ENCODE assay signal across 19 mouse cellular contexts in genomic region chr15:81894002-81894401, GRCm38 (mm10). TPM values are rescaled to one million over a fixed set of nuclear protein-coding genes. Genes with fewer than 3 reads are reported as not detected.
A peak's percentile ranks its signal among the peaks of the same experiment; 100 is the strongest.
DNase-seq lines count a peak whose midpoint lies in the region; ATAC-seq and TF ChIP-seq lines count a peak whose summit lies in the region.
"Had no signal": no experiment of that assay in that cellular context is flagged by ENCODE, and none has a peak within 500 bp of the region (broad histone marks: within the 10 kb centered on the region; RNA-seq: fewer than 3 reads in every experiment).

No protein-coding gene starts in this region.

- peaks cover 58% of the 10 kb centered on the region for H3K36me3 ChIP-seq in kidney, embryonic 16.5 days (ENCODE audit: insufficient read depth, low read length)
- peaks cover 57% of the 10 kb centered on the region for H3K36me3 ChIP-seq in lung, embryonic 15.5 days
- peaks cover 62% of the 10 kb centered on the region for H3K36me3 ChIP-seq in small intestine, adult 2 months (ENCODE audit: control insufficient read depth, insufficient read depth, low read length)
- H3K36me3 ChIP-seq in limb, embryonic 10.5 days = peaks cover 97% of the 10 kb centered on the region
- H3K36me3 ChIP-seq in neural tube, embryonic 15.5 days = peaks cover 86% of the 10 kb centered on the region

- DNase-seq in kidney, adult 9 months = peak; percentile 76
- DNase-seq in kidney, postnatal 14 days = peak; percentile 47
- no peak for DNase-seq in limb, embryonic 10.5 days (ENCODE audit: low spot score)
- DNase-seq: adrenal gland, postnatal 36 days; cerebellum, adult 9-11 months; gastrocnemius, postnatal 10 days; heart, adult 2 months; thymus, adult 2 months had no signal

- H3K9ac ChIP-seq in kidney, embryonic 16.5 days (replicated peaks; ENCODE audit: low read length) = no peak overlapping the region
- H3K9ac ChIP-seq in lung, embryonic 15.5 days = no peak overlapping the region
- no peak overlapping the region for H3K9ac ChIP-seq in neural tube, embryonic 15.5 days (replicated peaks)
- H3K9ac ChIP-seq: embryonic facial prominence, embryonic 15.5 days; heart, embryonic 15.5 days; limb, embryonic 12.5 days; neural tube, embryonic 12.5 days had no signal

- H3K4me3 ChIP-seq in kidney, embryonic 16.5 days (ENCODE audit: low read length) = no peak overlapping the region
- H3K4me3 ChIP-seq in lung, embryonic 15.5 days = no peak overlapping the region
- no peak overlapping the region for H3K4me3 ChIP-seq in small intestine, adult 2 months (ENCODE audit: low read depth, low read length)
- no peak overlapping the region for H3K4me3 ChIP-seq in limb, embryonic 10.5 days
- H3K4me3 ChIP-seq in neural tube, embryonic 15.5 days (replicated peaks) = no peak overlapping the region
- H3K4me3 ChIP-seq: embryonic facial prominence, embryonic 15.5 days; heart, adult 2 months; heart, embryonic 15.5 days; hindbrain, embryonic 10.5 days; limb, embryonic 12.5 days; neural tube, embryonic 12.5 days had no signal

- no peaks in the 10 kb centered on the region for H3K27me3 ChIP-seq in kidney, embryonic 16.5 days (ENCODE audit: insufficient read depth, low read length)
- no peaks in the 10 kb centered on the region for H3K27me3 ChIP-seq in lung, embryonic 15.5 days
- H3K27me3 ChIP-seq in small intestine, adult 2 months (ENCODE audit: control insufficient read depth, insufficient read depth, low read length) = no peaks in the 10 kb centered on the region
- H3K27me3 ChIP-seq in limb, embryonic 10.5 days (ENCODE audit: low read depth, poor library complexity, severe bottlenecking) = no peaks in the 10 kb centered on the region
- no peaks in the 10 kb centered on the region for H3K27me3 ChIP-seq in neural tube, embryonic 15.5 days (replicated peaks)
- H3K27me3 ChIP-seq: embryonic facial prominence, embryonic 15.5 days; heart, embryonic 15.5 days; limb, embryonic 12.5 days; neural tube, embryonic 12.5 days had no signal

- WGBS in kidney, embryonic 16.5 days = 95% methylated on average over 1 of the region's 1 CpGs
- 73% methylated on average over 1 of the region's 1 CpGs for WGBS in lung, embryonic 15.5 days
- WGBS in small intestine, adult 2 months = 23% methylated on average over 1 of the region's 1 CpGs
- WGBS in limb, embryonic 10.5 days = 90% methylated on average over 1 of the region's 1 CpGs
- 88% methylated on average over 1 of the region's 1 CpGs for WGBS in neural tube, embryonic 15.5 days

- ATAC-seq in kidney, embryonic 16.5 days (ENCODE audit: low FRiP score, low TSS enrichment) = no peak
- peak; percentile 52 for ATAC-seq in lung, embryonic 15.5 days (ENCODE audit: borderline replicate concordance, extremely low read depth, low FRiP score, low TSS enrichment)
- no peak for ATAC-seq in neural tube, embryonic 15.5 days (ENCODE audit: low FRiP score)

- H3K4me2 ChIP-seq in kidney, embryonic 16.5 days (replicated peaks; ENCODE audit: low read depth, low read length) = no peak overlapping the region
- H3K4me2 ChIP-seq in lung, embryonic 15.5 days = no peak overlapping the region
- H3K4me2 ChIP-seq in neural tube, embryonic 15.5 days = no peak overlapping the region
- H3K4me2 ChIP-seq: embryonic facial prominence, embryonic 15.5 days; heart, embryonic 15.5 days; limb, embryonic 12.5 days; midbrain, embryonic 11.5 days; neural tube, embryonic 12.5 days had no signal

- no peak overlapping the region for H3K27ac ChIP-seq in kidney, embryonic 16.5 days (ENCODE audit: low read length)
- H3K27ac ChIP-seq in lung, embryonic 15.5 days = 0 out of 2 replicates have a peak overlapping the region, but pooled peaks have one; percentile 4
- peak overlapping the region; percentile 84 for H3K27ac ChIP-seq in small intestine, adult 2 months (ENCODE audit: insufficient read depth, low read depth, low read length)
- no peak overlapping the region for H3K27ac ChIP-seq in limb, embryonic 10.5 days
- H3K27ac ChIP-seq in neural tube, embryonic 15.5 days (replicated peaks) = no peak overlapping the region
- H3K27ac ChIP-seq: embryonic facial prominence, embryonic 15.5 days; heart, adult 2 months; heart, embryonic 15.5 days; hindbrain, embryonic 10.5 days; limb, embryonic 12.5 days; macrophage; neural tube, embryonic 12.5 days had no signal

- no peak for TF ChIP-seq CTCF in small intestine, adult 2 months (IDR thresholded peaks at IDR 0.05; ENCODE audit: extremely low read depth, insufficient read length, insufficient replicate concordance, low read depth, low read length)

- no peaks in the 10 kb centered on the region for H3K4me1 ChIP-seq in kidney, embryonic 16.5 days (ENCODE audit: insufficient read depth, low read length)
- H3K4me1 ChIP-seq in lung, embryonic 15.5 days = no peaks in the 10 kb centered on the region
- H3K4me1 ChIP-seq in small intestine, adult 2 months (ENCODE audit: control insufficient read depth, insufficient read depth, insufficient read length, low read length) = peaks cover 34% of the 10 kb centered on the region
- H3K4me1 ChIP-seq in limb, embryonic 10.5 days = no peaks in the 10 kb centered on the region
- H3K4me1 ChIP-seq in neural tube, embryonic 15.5 days = no peaks in the 10 kb centered on the region
- H3K4me1 ChIP-seq: embryonic facial prominence, embryonic 15.5 days; hindbrain, embryonic 10.5 days; limb, embryonic 12.5 days; neural tube, embryonic 12.5 days had no signal

- TF ChIP-seq POLR2A in small intestine, adult 2 months (IDR thresholded peaks at IDR 0.05; ENCODE audit: low read depth, low read length) = no peak

- H3K9me3 ChIP-seq in kidney, embryonic 16.5 days (ENCODE audit: low read length) = no peaks in the 10 kb centered on the region
- no peaks in the 10 kb centered on the region for H3K9me3 ChIP-seq in lung, embryonic 15.5 days
- no peaks in the 10 kb centered on the region for H3K9me3 ChIP-seq in limb, embryonic 10.5 days (replicated peaks)
- H3K9me3 ChIP-seq in neural tube, embryonic 15.5 days (replicated peaks) = no peaks in the 10 kb centered on the region
- H3K9me3 ChIP-seq: embryonic facial prominence, embryonic 15.5 days; heart, embryonic 15.5 days; hindbrain, embryonic 10.5 days; limb, embryonic 12.5 days; neural tube, embryonic 12.5 days had no signal

RNA-seq across cellular contexts. Expression of gene Aco2, which starts 21.9 kb away (rescaled TPM):
- polyA plus RNA-seq in kidney, embryonic 16.5 days (2015; fragmentation: Nextera tagmentation; extraction: Ambion mirVana) = 281 and 293 TPM in 2 replicates
- 164 and 173 TPM in 2 replicates for polyA plus RNA-seq in lung, embryonic 15.5 days (2015; fragmentation: Nextera tagmentation; extraction: Ambion mirVana)
- 266 and 416 TPM in 2 replicates for polyA plus RNA-seq in small intestine, adult 2 months (2012; rRNA removed)
- 170 and 172 TPM in 2 replicates for polyA plus RNA-seq in limb, embryonic 10.5 days (2016; fragmentation: Nextera tagmentation; extraction: Ambion mirVana)
- polyA plus RNA-seq in neural tube, embryonic 15.5 days (2015; fragmentation: Nextera tagmentation; extraction: Ambion mirVana) = 295 and 298 TPM in 2 replicates

RNA-seq across cellular contexts. Expression of gene Phf5a, which starts 22.3 kb away (rescaled TPM):
- 167 and 172 TPM in 2 replicates for polyA plus RNA-seq in kidney, embryonic 16.5 days (2015; fragmentation: Nextera tagmentation; extraction: Ambion mirVana)
- polyA plus RNA-seq in lung, embryonic 15.5 days (2015; fragmentation: Nextera tagmentation; extraction: Ambion mirVana) = 172 and 183 TPM in 2 replicates
- 22.6 and 47.0 TPM in 2 replicates for polyA plus RNA-seq in small intestine, adult 2 months (2012; rRNA removed)
- 256 and 300 TPM in 2 replicates for polyA plus RNA-seq in limb, embryonic 10.5 days (2016; fragmentation: Nextera tagmentation; extraction: Ambion mirVana)
- polyA plus RNA-seq in neural tube, embryonic 15.5 days (2015; fragmentation: Nextera tagmentation; extraction: Ambion mirVana) = 111 and 122 TPM in 2 replicates

RNA-seq across cellular contexts. Expression of gene Polr3h, which starts 32.0 kb away (rescaled TPM):
- 95.5 and 98.5 TPM in 2 replicates for polyA plus RNA-seq in kidney, embryonic 16.5 days (2015; fragmentation: Nextera tagmentation; extraction: Ambion mirVana)
- 76.3 and 80.1 TPM in 2 replicates for polyA plus RNA-seq in lung, embryonic 15.5 days (2015; fragmentation: Nextera tagmentation; extraction: Ambion mirVana)
- polyA plus RNA-seq in small intestine, adult 2 months (2012; rRNA removed) = 3.7 and 5.2 TPM in 2 replicates
- polyA plus RNA-seq in limb, embryonic 10.5 days (2016; fragmentation: Nextera tagmentation; extraction: Ambion mirVana) = 75.5 and 86.6 TPM in 2 replicates
- 93.2 and 107 TPM in 2 replicates for polyA plus RNA-seq in neural tube, embryonic 15.5 days (2015; fragmentation: Nextera tagmentation; extraction: Ambion mirVana)

RNA-seq across cellular contexts. Expression of gene Tob2, which starts 35.4 kb away (rescaled TPM):
- polyA plus RNA-seq in kidney, embryonic 16.5 days (2015; fragmentation: Nextera tagmentation; extraction: Ambion mirVana) = 29.6 and 32.6 TPM in 2 replicates
- polyA plus RNA-seq in lung, embryonic 15.5 days (2015; fragmentation: Nextera tagmentation; extraction: Ambion mirVana) = 27.0 and 29.1 TPM in 2 replicates
- polyA plus RNA-seq in small intestine, adult 2 months (2012; rRNA removed) = 14.7 and 33.2 TPM in 2 replicates
- 18.3 and 19.8 TPM in 2 replicates for polyA plus RNA-seq in limb, embryonic 10.5 days (2016; fragmentation: Nextera tagmentation; extraction: Ambion mirVana)
- polyA plus RNA-seq in neural tube, embryonic 15.5 days (2015; fragmentation: Nextera tagmentation; extraction: Ambion mirVana) = 14.7 and 16.1 TPM in 2 replicates

RNA-seq across cellular contexts. Expression of gene Csdc2, which starts 42.6 kb away (rescaled TPM):
- 35.2 and 38.1 TPM in 2 replicates for polyA plus RNA-seq in kidney, embryonic 16.5 days (2015; fragmentation: Nextera tagmentation; extraction: Ambion mirVana)
- 9.0 and 11.2 TPM in 2 replicates for polyA plus RNA-seq in lung, embryonic 15.5 days (2015; fragmentation: Nextera tagmentation; extraction: Ambion mirVana)
- 1.3 and 2.4 TPM in 2 replicates for polyA plus RNA-seq in small intestine, adult 2 months (2012; rRNA removed)
- 3.7 and 5.7 TPM in 2 replicates for polyA plus RNA-seq in limb, embryonic 10.5 days (2016; fragmentation: Nextera tagmentation; extraction: Ambion mirVana)
- 194 and 220 TPM in 2 replicates for polyA plus RNA-seq in neural tube, embryonic 15.5 days (2015; fragmentation: Nextera tagmentation; extraction: Ambion mirVana)

Comparison
In these comparisons a context has a peak if more than half of its experiments do, and no peak if none do; other contexts are left out.
1. H3K27ac ChIP-seq: peak in lung, embryonic 15.5 days (single experiment) and small intestine, adult 2 months (single experiment); none in kidney, embryonic 16.5 days (single experiment), limb, embryonic 10.5 days (single experiment) and neural tube, embryonic 15.5 days (single experiment).
2. RNA of gene Polr3h, which starts 32.0 kb away (polyA plus RNA-seq): 95.5 to 98.5 TPM in kidney, embryonic 16.5 days, 93.2 to 107 TPM in neural tube, embryonic 15.5 days, 76.3 to 80.1 TPM in lung, embryonic 15.5 days and 75.5 to 86.6 TPM in limb, embryonic 10.5 days; 3.7 to 5.2 TPM in small intestine, adult 2 months; every median in the first group is over 10 times any median in the second.